Mouse (Mus musculus) embryonic facial prominence, embryonic 14.5 days (tissue): ENCODE measurements around the gene Tectb. TPM values are rescaled to one million over a fixed set of nuclear protein-coding genes. Genes with fewer than 3 reads are reported as not detected.

ENCODE experiments used
- ATAC-seq: fragments of 200-750 bp; cut with Nextera tagmentation; 2 replicates; pipeline ENCODE4 v1.8.0; 2017; ENCODE audit warnings: low read depth, moderate number of reproducible peaks, moderate TSS enrichment
- DNase-seq: peaks from one replicate; pipeline ENCODE4 v3.0.0-alpha.2; 2015; ENCODE audit warnings: low spot score
- H3K27ac ChIP-seq: fragments of 300-500 bp; sonication (generic); replicated peaks from 2 replicates; pipeline ENCODE4 v1.5.1; 2014; ENCODE audit warnings: low read depth, mild to moderate bottlenecking, low read length, moderate library complexity
- H3K27me3 ChIP-seq: fragments of 300-500 bp; sonication (generic); replicated peaks from 2 replicates; pipeline ENCODE4 v1.6.1; 2014; ENCODE audit warnings: low read length; ENCODE audit not compliant: control insufficient read depth, insufficient read depth
- H3K36me3 ChIP-seq: fragments of 300-500 bp; sonication (generic); 2 replicates; pipeline ENCODE4 v1.6.1; 2014; ENCODE audit warnings: low read length, mixed read lengths; ENCODE audit not compliant: control insufficient read depth, insufficient read depth
- H3K4me1 ChIP-seq: fragments of 300-500 bp; sonication (generic); 2 replicates; pipeline ENCODE4 v1.6.1; 2014; ENCODE audit warnings: antibody characterized with exemption, low read length; ENCODE audit not compliant: control insufficient read depth, insufficient read depth
- H3K4me2 ChIP-seq: fragments of 300-500 bp; sonication (generic); 2 replicates; pipeline ENCODE4 v1.6.1; 2014; ENCODE audit warnings: low read depth, mild to moderate bottlenecking, low read length, moderate library complexity, mixed read lengths
- H3K4me3 ChIP-seq: fragments of 300-500 bp; sonication (generic); 2 replicates; pipeline ENCODE4 v1.5.1; 2014; ENCODE audit warnings: low read depth, mild to moderate bottlenecking, low read length
- H3K9ac ChIP-seq: fragments of 300-500 bp; sonication (generic); 2 replicates; pipeline ENCODE4 v1.6.1; 2014; ENCODE audit warnings: low read depth, mild to moderate bottlenecking, low read length, moderate library complexity, mixed read lengths
- H3K9me3 ChIP-seq: fragments of 300-500 bp; sonication (generic); 2 replicates; pipeline ENCODE4 v1.6.1; 2016; ENCODE audit warnings: low read length; ENCODE audit not compliant: control insufficient read depth
- WGBS: fragments of 180-500 bp; shearing (Covaris S2); extraction: QIAGEN DNeasy Blood & Tissue Kit; methylation state at CpG from one replicate; pipeline ENCODE4 v1.1.7; 2014; 5-methylcytosine and 5-hydroxymethylcytosine counted together
- microRNA-seq: library from miRNA; unstranded; fragments of <30 nt; microRNA quantifications from one replicate; pipeline ENCODE4, GENCODE M21; 2016; ENCODE audit warnings: borderline number of aligned reads
- polyA plus RNA-seq: library from polyadenylated mRNA; unstranded; fragments of >200 nt; fragmentation: Nextera tagmentation; extraction: Ambion mirVana; gene quantifications from 2 replicates; pipeline ENCODE4 v1.2.1, GENCODE M21; 2014

The Tectb gene
- polyA plus RNA-seq, 1 experiment from 2014 or later: 1.6 TPM

GRCm38 (mm10) chr19:55239766-55240426 lies 59.4 kb downstream of the Tectb start:
- DNase-seq (no peak), ATAC-seq (no peak)
- WGBS: 64% methylated on average over 6 of the region's 6 CpGs

GRCm38 (mm10) chr19:55241186-55241645 lies 60.7 kb downstream of the Tectb start, which contains the start of gene Gucy2g:
Gucy2g (minus strand) TSS chr19:55241236.
- H3K4me2 ChIP-seq: no peak within 1 kb of the TSS
- ATAC-seq: no peak
- H3K4me3 ChIP-seq: no peak within 1 kb of the TSS
- H3K36me3 ChIP-seq: no peaks in the 10 kb centered on the region
- H3K27ac ChIP-seq: no peak within 1 kb of the TSS
- H3K9ac ChIP-seq: no peak within 1 kb of the TSS
- H3K9me3 ChIP-seq: no peaks in the 10 kb centered on the region
- H3K27me3 ChIP-seq: no peaks in the 10 kb centered on the region
- no peak for DNase-seq
- H3K4me1 ChIP-seq: no peaks in the 10 kb centered on the region
- 75% methylated on average over 6 of the region's 6 CpGs for WGBS

More at GRCm38 (mm10) chr19:55239766-55240426, 59.4 kb downstream of the Tectb start:
- no peaks in the 10 kb centered on the region for H3K4me1 ChIP-seq
- H3K4me3 ChIP-seq: no peak overlapping the region
- H3K27ac ChIP-seq: no peak overlapping the region
- no peaks in the 10 kb centered on the region for H3K9me3 ChIP-seq
- H3K36me3 ChIP-seq: no peaks in the 10 kb centered on the region
- no peak overlapping the region for H3K9ac ChIP-seq
- no peak overlapping the region for H3K4me2 ChIP-seq
- H3K27me3 ChIP-seq: no peaks in the 10 kb centered on the region

GRCm38 (mm10) chr19:55244791-55245231 lies 64.3 kb downstream of the Tectb start:
- Histone ChIP-seq H3K4me3 (no peak overlapping the region), H3K9me3 (no peaks in the 10 kb centered on the region), H3K36me3 (no peaks in the 10 kb centered on the region), H3K9ac (no peak overlapping the region), H3K27me3 (no peaks in the 10 kb centered on the region), H3K4me1 (no peaks in the 10 kb centered on the region), H3K4me2 (no peak overlapping the region), H3K27ac (no peak overlapping the region)
- peak; percentile 47 for ATAC-seq
- DNase-seq: peak; percentile 56
- 20% methylated on average over 7 of the region's 7 CpGs for WGBS

Small RNAs within 50 kb of the gene (microRNA-seq; reads per million reads assigned to microRNA genes)
- 4.1 reads per million, percentile 19 among the genes with 10 or more reads in this experiment for gene Mir6715

Other genes starting within 250 kb of the Tectb start
- 15.4 and 17.0 TPM in 2 replicates for gene Gpam, start 53.5 kb upstream of the Tectb start, polyA plus RNA-seq
- gene Gucy2g, start 60.5 kb downstream of the Tectb start, polyA plus RNA-seq: 0.06 TPM in 1 of 2 replicates, not detected in the other
- 31.0 and 36.4 TPM in 2 replicates for gene Acsl5, start 71.2 kb downstream of the Tectb start, polyA plus RNA-seq
- 73.2 and 82.9 TPM in 2 replicates for gene Zdhhc6, start 135.3 kb downstream of the Tectb start, polyA plus RNA-seq
- 17.0 and 21.7 TPM in 2 replicates for gene Vti1a, start 135.6 kb downstream of the Tectb start, polyA plus RNA-seq